27 mouse cellular contexts compared by ENCODE assay signal in the genomic region with DNA sequence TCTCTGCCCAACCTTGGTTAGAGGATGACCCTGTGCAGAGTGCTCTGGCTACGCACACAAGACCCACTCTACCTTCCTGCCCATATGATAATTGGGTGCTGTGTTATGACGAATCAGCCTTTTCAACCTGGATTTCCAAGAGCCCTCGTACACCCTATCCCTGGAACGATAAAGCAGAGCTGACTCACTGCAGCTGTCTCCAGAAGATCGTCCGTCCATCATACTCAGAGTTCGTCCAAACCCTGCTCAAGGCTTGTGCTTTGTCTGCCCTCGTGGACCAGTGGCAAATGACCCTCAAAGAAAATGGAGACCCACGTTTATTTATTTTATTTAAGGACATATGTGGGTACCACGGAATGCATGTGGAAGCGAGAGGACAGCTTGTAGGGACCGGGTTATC. TPM values are rescaled to one million over a fixed set of nuclear protein-coding genes. Genes with fewer than 3 reads are reported as not detected.
DNase-seq lines count a peak whose midpoint lies in the region; ATAC-seq and TF ChIP-seq lines count a peak whose summit lies in the region.
"Had no signal": no experiment of that assay in that cellular context is flagged by ENCODE, and none has a peak within 500 bp of the region (broad histone marks: within the 10 kb centered on the region; RNA-seq: fewer than 3 reads in every experiment).

No protein-coding gene starts in this region.

- no peak overlapping the region for H3K27ac ChIP-seq in neural tube, embryonic 11.5 days (ENCODE audit: low read depth, low read length)
- H3K27ac ChIP-seq in neural tube, embryonic 15.5 days (replicated peaks): no peak overlapping the region
- H3K27ac ChIP-seq: embryonic facial prominence, embryonic 13.5 days; embryonic facial prominence, embryonic 15.5 days; forebrain, embryonic 10.5 days; forebrain, embryonic 12.5 days had no signal

- no peak overlapping the region for H3K4me3 ChIP-seq in neural tube, embryonic 11.5 days (ENCODE audit: low read depth, low read length)
- H3K4me3 ChIP-seq in neural tube, embryonic 15.5 days (replicated peaks): no peak overlapping the region
- no peak overlapping the region for H3K4me3 ChIP-seq in C2C12 (ENCODE audit: insufficient read depth, poor library complexity, severe bottlenecking)
- H3K4me3 ChIP-seq: embryonic facial prominence, embryonic 13.5 days; embryonic facial prominence, embryonic 15.5 days; erythroblast, embryonic 14.5 days; forebrain, embryonic 10.5 days; forebrain, embryonic 12.5 days had no signal

- no peaks in the 10 kb centered on the region for H3K4me1 ChIP-seq in neural tube, embryonic 11.5 days (ENCODE audit: control insufficient read depth, insufficient read depth, low read length)
- H3K4me1 ChIP-seq in neural tube, embryonic 15.5 days: peaks cover 17% of the 10 kb centered on the region

- H3K36me3 ChIP-seq in neural tube, embryonic 11.5 days (ENCODE audit: control insufficient read depth, insufficient read depth, low read length): no peaks in the 10 kb centered on the region
- no peaks in the 10 kb centered on the region for H3K36me3 ChIP-seq in neural tube, embryonic 15.5 days
- H3K36me3 ChIP-seq in C2C12 (ENCODE audit: control insufficient read depth, insufficient read depth): no peaks in the 10 kb centered on the region
- H3K36me3 ChIP-seq: embryonic facial prominence, embryonic 13.5 days; embryonic facial prominence, embryonic 15.5 days; forebrain, embryonic 10.5 days; forebrain, embryonic 12.5 days had no signal

- no peak overlapping the region for H3K4me2 ChIP-seq in neural tube, embryonic 11.5 days (ENCODE audit: low read depth)
- no peak overlapping the region for H3K4me2 ChIP-seq in neural tube, embryonic 15.5 days
- H3K4me2 ChIP-seq: embryonic facial prominence, embryonic 13.5 days; embryonic facial prominence, embryonic 15.5 days; forebrain, embryonic 12.5 days had no signal

- H3K9ac ChIP-seq in neural tube, embryonic 11.5 days (ENCODE audit: low read length): no peak overlapping the region
- no peak overlapping the region for H3K9ac ChIP-seq in neural tube, embryonic 15.5 days (replicated peaks)
- H3K9ac ChIP-seq: embryonic facial prominence, embryonic 13.5 days; embryonic facial prominence, embryonic 15.5 days; forebrain, embryonic 12.5 days; forebrain, postnatal 0 days had no signal

- TF ChIP-seq CTCF in C2C12 (IDR thresholded peaks at IDR 0.05; ENCODE audit: control insufficient read depth, insufficient read depth, insufficient read length): no peak

- no peaks in the 10 kb centered on the region for H3K79me2 ChIP-seq in C2C12 (ENCODE audit: control insufficient read depth, insufficient read depth)

- H3K79me3 ChIP-seq in C2C12 (ENCODE audit: low read depth): no peaks in the 10 kb centered on the region

- no peaks in the 10 kb centered on the region for H3K9me3 ChIP-seq in neural tube, embryonic 11.5 days (ENCODE audit: control insufficient read depth, low read length)
- H3K9me3 ChIP-seq in neural tube, embryonic 15.5 days (replicated peaks): no peaks in the 10 kb centered on the region
- H3K9me3 ChIP-seq: embryonic facial prominence, embryonic 13.5 days; embryonic facial prominence, embryonic 15.5 days; forebrain, embryonic 10.5 days; forebrain, embryonic 12.5 days had no signal

- no peaks in the 10 kb centered on the region for H3K27me3 ChIP-seq in neural tube, embryonic 11.5 days (ENCODE audit: control insufficient read depth, insufficient read depth, low read length)
- H3K27me3 ChIP-seq in neural tube, embryonic 15.5 days (replicated peaks): no peaks in the 10 kb centered on the region
- H3K27me3 ChIP-seq in C2C12 (ENCODE audit: control insufficient read depth, insufficient read depth, insufficient read length): no peaks in the 10 kb centered on the region
- H3K27me3 ChIP-seq: embryonic facial prominence, embryonic 13.5 days; embryonic facial prominence, embryonic 15.5 days; forebrain, embryonic 12.5 days had no signal

- DNase-seq in adrenal gland, adult (ENCODE audit: inconsistent age in 2 of 2, low spot score in 1 of 2): peak; percentile 24 to 67
- no peak for DNase-seq in adrenal gland, postnatal 36 days
- peak; percentile 0 for DNase-seq in neural tube, embryonic 11.5 days (ENCODE audit: low spot score)
- DNase-seq in lung, postnatal 14 days: no peak
- DNase-seq: adrenal gland, postnatal 10 days; adrenal gland, postnatal 25 days; B cell, adult 2 months; cerebellum, adult 11 months; cerebellum, adult 18-20 months; cerebellum, adult 8-10 months; cerebellum, adult 9-11 months; cerebellum, postnatal 14 days; cerebellum, postnatal 36 days; embryo, embryonic 11 days; forebrain, postnatal 0 days had no signal

- no peak overlapping the region for H3ac ChIP-seq in C2C12 (ENCODE audit: control insufficient read depth, insufficient read length, low read depth)

- no peak for ATAC-seq in neural tube, embryonic 11.5 days (ENCODE audit: insufficient read depth, low FRiP score, low TSS enrichment)
- ATAC-seq in neural tube, embryonic 15.5 days (ENCODE audit: low FRiP score): no peak
- ATAC-seq: forebrain, embryonic 14.5 days; forebrain, postnatal 0 days had no signal

- WGBS in neural tube, embryonic 11.5 days: 90% methylated on average over 12 of the region's 12 CpGs
- WGBS in neural tube, embryonic 15.5 days: 94% methylated on average over 12 of the region's 12 CpGs

TF ChIP-seq in C2C12, 6 proteins besides CTCF, POLR2A, EP300 and RAD21:
- no peak for TF ChIP-seq MAX (IDR thresholded peaks at IDR 0.05)
- TF ChIP-seq MYOD1 (IDR thresholded peaks at IDR 0.05; ENCODE audit: control insufficient read depth, insufficient read length, low read depth): peak; percentile 66

RNA-seq across cellular contexts. Expression of gene Gm42791, which starts 19.9 kb away (rescaled TPM):
- 1 to 10 TPM; 4.2 to 5.7 TPM for total RNA-seq in adrenal gland, postnatal 36 days (2021)
- polyA plus RNA-seq in neural tube, embryonic 11.5 days (2014; fragmentation: Nextera tagmentation; extraction: Ambion mirVana): 0.50 and 2.0 TPM in 2 replicates
- 3.4 and 5.4 TPM in 2 replicates for polyA plus RNA-seq in neural tube, embryonic 15.5 days (2015; fragmentation: Nextera tagmentation; extraction: Ambion mirVana)
- not detected for polyA plus RNA-seq in C2C12 (2012; fragmentation: generic; extraction: Trizol)
- total RNA-seq: common myeloid progenitor, adult 5-6 weeks; ES-E14; forebrain, postnatal 0 days had no signal
- polyA plus RNA-seq: brain, embryonic 14.5 days; embryonic facial prominence, embryonic 11.5 days; forebrain, embryonic 14.5 days had no signal

RNA-seq across cellular contexts. Expression of gene Katnal1, which starts 45.9 kb away (rescaled TPM):
- 1 to 10 TPM; 6.5 to 9.7 TPM for total RNA-seq in adrenal gland, postnatal 36 days (2021)
- polyA plus RNA-seq in neural tube, embryonic 11.5 days (2014; fragmentation: Nextera tagmentation; extraction: Ambion mirVana): 23.4 and 34.1 TPM in 2 replicates
- polyA plus RNA-seq in neural tube, embryonic 15.5 days (2015; fragmentation: Nextera tagmentation; extraction: Ambion mirVana): 33.0 and 35.1 TPM in 2 replicates
- polyA plus RNA-seq in C2C12 (2012; fragmentation: generic; extraction: Trizol): 8.2 TPM

Comparison
In these comparisons a context has a peak if more than half of its experiments do, and no peak if none do; other contexts are left out.
1. DNase-seq: peak in adrenal gland, adult (2 of 2) and neural tube, embryonic 11.5 days (single experiment); none in adrenal gland, postnatal 36 days (0 of 2) and lung, postnatal 14 days (single experiment).